Mouse (Mus musculus) neutrophil, adult 5-6 weeks (primary cell): ENCODE results near the gene Olfr165. TPM values are rescaled to one million over a fixed set of nuclear protein-coding genes. Genes with fewer than 3 reads are reported as not detected.
"Not testable (repeated sequence)": the region's sequence is repeated elsewhere in the genome, so short reads cannot be mapped to it uniquely, and the experiment has no call there.

Source experiments
- ATAC-seq: fragments of 151-379, 151-347 bp; 2 replicates; pipeline ENCODE4 v1.8.0; 2017; ENCODE audit warnings: mild to moderate bottlenecking, moderate TSS enrichment; ENCODE audit not compliant: insufficient number of reproducible peaks, poor library complexity, low FRiP score, severe bottlenecking; ENCODE audit errors: extremely low read depth
- total RNA-seq: library from RNA; stranded (forward); fragments of 200-1000 nt; gene quantifications from 2 replicates; pipeline ENCODE4 v1.2.3, GENCODE M21; 2017

Olfr165 gene
- not detected in 2 replicates for total RNA-seq

GRCm38 (mm10) chr16:19423034-19423433 is at the start of gene Olfr165:
Gene Olfr165 (minus strand): TSS chr16:19423134.
- no peak for ATAC-seq

GRCm38 (mm10) chr16:19464365-19464764 is 41.4 kb upstream of the Olfr165 start:
- ATAC-seq: no peak

GRCm38 (mm10) chr16:19458741-19459140 is 35.8 kb upstream of the Olfr165 start:
- not testable (repeated sequence) for ATAC-seq

- ATAC-seq: no peak
These were observed 35.0 kb downstream of the Olfr165 start for GRCm38 (mm10) chr16:19387984-19388383.

Other genes starting within 250 kb of the Olfr165 start
- gene Olfr164, start 109.1 kb downstream of the Olfr165 start, total RNA-seq: 0.58 and 0.86 TPM in 2 replicates
- gene Olfr166, start 60.6 kb upstream of the Olfr165 start, total RNA-seq: 0.37 and 0.81 TPM in 2 replicates
- not detected in 2 replicates for gene Olfr167, start 99.1 kb upstream of the Olfr165 start, total RNA-seq
- gene Olfr168, start 112.4 kb upstream of the Olfr165 start, total RNA-seq: not detected in 2 replicates
- not detected in 2 replicates for gene Olfr169, start 148.7 kb upstream of the Olfr165 start, total RNA-seq
- gene Olfr170, start 188.7 kb upstream of the Olfr165 start, total RNA-seq: not detected in 2 replicates
- gene Olfr171, start 206.8 kb upstream of the Olfr165 start, total RNA-seq: not detected in 2 replicates